Mouse (Mus musculus) midbrain, embryonic 16.5 days (tissue): Measurements from ENCODE around the gene Agtrap. TPM values are rescaled to one million over a fixed set of nuclear protein-coding genes. Genes with fewer than 3 reads are reported as not detected.

Source experiments
- ATAC-seq: fragments of 200-750 bp; cut with Nextera tagmentation; 2 replicates; pipeline ENCODE4 v1.8.0; 2017; ENCODE audit warnings: moderate TSS enrichment
- H3K27ac ChIP-seq: fragments of 300-500 bp; sonication (generic); 2 replicates; pipeline ENCODE4 v1.5.1; 2014; ENCODE audit warnings: mild to moderate bottlenecking, low read length, mixed read lengths
- H3K27me3 ChIP-seq: fragments of 300-500 bp; sonication (generic); 2 replicates; pipeline ENCODE4 v1.6.1; 2014; ENCODE audit warnings: low read depth, low read length, mixed read lengths; ENCODE audit not compliant: control insufficient read depth, insufficient read depth
- H3K36me3 ChIP-seq: fragments of 300-500 bp; sonication (generic); 2 replicates; pipeline ENCODE4 v1.6.1; 2014; ENCODE audit warnings: mild to moderate bottlenecking, low read length, moderate library complexity, mixed read lengths; ENCODE audit not compliant: control insufficient read depth, insufficient read depth
- H3K4me1 ChIP-seq: fragments of 300-500 bp; sonication (generic); 2 replicates; pipeline ENCODE4 v1.6.1; 2014; ENCODE audit warnings: mild to moderate bottlenecking, low read length, mixed read lengths; ENCODE audit not compliant: control insufficient read depth, insufficient read depth
- H3K4me2 ChIP-seq: fragments of 300-500 bp; sonication (generic); 2 replicates; pipeline ENCODE4 v1.6.1; 2014; ENCODE audit warnings: mild to moderate bottlenecking, low read length, mixed read lengths
- H3K4me3 ChIP-seq: fragments of 300-500 bp; sonication (generic); 2 replicates; pipeline ENCODE4 v1.5.1; 2014; ENCODE audit warnings: low read depth, mild to moderate bottlenecking, low read length, moderate library complexity, mixed read lengths
- H3K9ac ChIP-seq: fragments of 300-500 bp; sonication (generic); 2 replicates; pipeline ENCODE4 v1.6.1; 2014; ENCODE audit warnings: low read depth, low read length, mixed read lengths
- H3K9me3 ChIP-seq: fragments of 300-500 bp; sonication (generic); replicated peaks from 2 replicates; pipeline ENCODE4 v1.6.1; 2014; ENCODE audit warnings: mild to moderate bottlenecking, low read length, mixed read lengths; ENCODE audit not compliant: control insufficient read depth, poor library complexity, severe bottlenecking
- WGBS: fragments of 180-500 bp; shearing (Covaris S2); extraction: QIAGEN DNeasy Blood & Tissue Kit; methylation state at CpG from one replicate; pipeline ENCODE4 v1.1.7; 2014; 5-methylcytosine and 5-hydroxymethylcytosine counted together
- polyA plus RNA-seq: library from polyadenylated mRNA; unstranded; fragments of >200 nt; fragmentation: Nextera tagmentation; extraction: Ambion mirVana; gene quantifications from 2 replicates; pipeline ENCODE4 v1.2.1, GENCODE M21; 2015

Gene Agtrap
- 7.7 and 8.1 TPM in 2 replicates for polyA plus RNA-seq

DNA sequence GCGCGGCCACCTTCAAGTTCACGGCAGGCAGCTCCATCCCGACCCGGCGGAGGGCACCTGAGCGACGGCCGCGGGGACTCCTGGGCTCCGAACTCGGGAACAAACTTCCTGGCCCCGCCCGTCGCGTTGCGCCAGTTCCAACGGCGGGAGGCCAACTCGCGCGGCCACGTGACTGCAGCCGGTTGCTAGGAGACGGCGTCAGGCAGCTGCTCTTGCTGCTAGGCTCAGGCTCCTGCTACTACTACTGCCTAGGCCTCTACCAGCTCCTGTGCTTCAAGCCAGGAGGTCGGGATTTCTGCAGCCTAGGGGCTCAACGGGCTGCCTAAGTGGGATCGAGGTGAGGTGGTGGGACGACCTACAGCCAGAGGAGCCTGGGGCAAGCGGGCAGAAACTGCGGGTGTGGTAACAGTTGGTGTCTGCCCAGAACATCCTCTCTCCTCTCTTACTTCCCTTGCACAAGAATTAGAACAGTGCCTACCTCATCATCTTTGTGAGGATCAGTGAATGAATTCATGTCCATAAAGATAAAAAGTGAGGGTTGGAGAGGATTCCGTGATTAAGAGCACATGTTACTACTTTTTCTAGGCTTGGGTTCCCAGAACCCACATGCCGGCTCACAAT, at the start of gene Agtrap:
TSS of gene Agtrap (minus strand) at position 125 of the 621 bp plus-strand sequence.
- no peaks in the 10 kb centered on the region for H3K9me3 ChIP-seq
- 4% methylated on average over 33 of the region's 34 CpGs for WGBS

DNA sequence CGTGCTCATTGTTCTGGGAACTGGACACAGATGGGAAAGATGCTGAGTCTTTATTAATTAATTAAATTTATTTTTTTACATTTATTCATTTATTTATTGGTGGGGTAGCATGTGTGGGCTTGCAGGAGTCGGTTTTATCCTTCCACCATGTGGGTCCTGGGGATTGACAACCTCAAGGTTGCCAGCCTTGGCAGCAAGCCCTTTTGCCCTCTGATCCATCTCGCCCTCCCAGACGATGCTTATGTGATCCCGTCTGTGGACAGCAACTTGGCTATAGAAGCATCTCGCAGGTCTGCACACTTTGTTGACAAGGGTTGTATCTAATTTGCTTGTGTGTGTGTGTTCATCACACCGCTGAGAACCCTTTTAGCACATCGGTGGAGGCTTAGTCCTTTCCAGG, 49.7 kb upstream of the Agtrap start:
- Histone ChIP-seq H3K4me3 (no peak overlapping the region), H3K27ac (no peak overlapping the region; the same call in 1 of the 2 replicates)
- 59% methylated on average over 8 of the region's 8 CpGs for WGBS

More for the DNA sequence above, at the start of gene Agtrap:
- ATAC-seq = peak; percentile 94
- Histone ChIP-seq H3K4me3 (peak within 1 kb of the TSS; percentile 53), H3K4me1 (peaks cover 10% of the 10 kb centered on the region), H3K27me3 (no peaks in the 10 kb centered on the region), H3K9ac (peak within 1 kb of the TSS; percentile 68), H3K36me3 (no peaks in the 10 kb centered on the region), H3K27ac (peak within 1 kb of the TSS; percentile 78), H3K4me2 (peak within 1 kb of the TSS; percentile 90)

DNA sequence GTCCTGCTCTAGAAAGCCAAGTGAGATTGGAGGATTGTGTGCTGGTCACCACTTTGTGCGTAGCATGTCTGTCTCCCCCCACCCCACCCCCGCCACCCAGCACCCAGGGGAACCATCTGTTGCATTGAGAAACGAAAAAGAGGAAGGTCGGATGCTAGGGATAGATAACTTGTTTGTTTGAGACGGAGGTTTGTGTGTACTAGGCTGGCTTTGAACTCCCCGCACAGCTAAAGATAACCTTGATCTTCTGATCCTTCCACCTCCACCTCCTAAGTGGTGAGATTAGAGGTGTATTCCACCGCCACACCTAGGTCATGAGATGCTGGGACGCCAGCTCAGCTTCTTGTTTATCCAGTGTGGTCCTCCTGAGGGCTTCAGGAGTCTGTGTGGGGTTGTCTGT, 47.2 kb upstream of the Agtrap start:
- Histone ChIP-seq H3K9ac (no peak overlapping the region), H3K4me1 (peaks cover 18% of the 10 kb centered on the region), H3K9me3 (no peaks in the 10 kb centered on the region), H3K36me3 (no peaks in the 10 kb centered on the region), H3K4me2 (no peak overlapping the region), H3K27me3 (no peaks in the 10 kb centered on the region), H3K27ac (no peak overlapping the region), H3K4me3 (no peak overlapping the region)
- WGBS = 85% methylated on average over 8 of the region's 8 CpGs
- ATAC-seq = no peak

More for the DNA sequence above, 49.7 kb upstream of the Agtrap start:
- H3K9ac ChIP-seq = no peak overlapping the region
- H3K9me3 ChIP-seq = no peaks in the 10 kb centered on the region
- H3K4me2 ChIP-seq = no peak overlapping the region
- no peaks in the 10 kb centered on the region for H3K27me3 ChIP-seq
- no peak for ATAC-seq
- H3K36me3 ChIP-seq = no peaks in the 10 kb centered on the region
- H3K4me1 ChIP-seq = peaks cover 16% of the 10 kb centered on the region

DNA sequence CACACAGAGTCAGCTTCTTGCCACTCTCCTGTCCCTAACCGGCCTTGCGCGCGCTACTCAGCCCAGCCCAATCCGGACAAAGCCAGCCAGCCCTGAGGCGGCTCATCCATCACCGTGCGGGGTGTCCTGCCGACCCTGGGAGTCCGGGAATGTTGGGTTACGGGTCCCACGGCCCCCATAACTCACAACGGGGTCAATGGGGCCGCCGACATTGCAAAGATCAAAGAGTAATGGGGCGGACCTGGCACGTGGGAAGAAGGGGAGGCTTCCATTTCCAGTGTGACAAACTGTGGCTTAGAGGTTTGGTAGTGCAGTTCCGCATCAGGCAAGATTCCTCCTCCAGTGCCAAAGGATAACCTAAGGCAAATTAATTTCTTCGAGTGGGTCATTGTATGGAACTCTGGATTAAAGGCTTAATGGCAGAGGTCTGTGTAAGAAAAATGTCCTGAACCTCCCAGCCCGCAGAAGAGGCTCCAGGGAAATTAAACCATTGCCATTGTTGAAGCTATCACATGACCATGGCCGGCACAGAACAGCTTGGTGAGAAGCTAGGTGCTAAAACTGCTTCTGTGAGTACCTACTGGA, 43.8 kb upstream of the Agtrap start:
- ATAC-seq = peak; percentile 61; the same call in 1 of the 2 replicates
- Histone ChIP-seq H3K27me3 (no peaks in the 10 kb centered on the region), H3K9ac (peak overlapping the region; percentile 98), H3K9me3 (no peaks in the 10 kb centered on the region), H3K4me1 (peaks cover 24% of the 10 kb centered on the region), H3K36me3 (no peaks in the 10 kb centered on the region), H3K27ac (peak overlapping the region; percentile 97), H3K4me3 (peak overlapping the region; percentile 82), H3K4me2 (peak overlapping the region; percentile 83)
- 0% methylated on average over 21 of the region's 21 CpGs for WGBS

DNA sequence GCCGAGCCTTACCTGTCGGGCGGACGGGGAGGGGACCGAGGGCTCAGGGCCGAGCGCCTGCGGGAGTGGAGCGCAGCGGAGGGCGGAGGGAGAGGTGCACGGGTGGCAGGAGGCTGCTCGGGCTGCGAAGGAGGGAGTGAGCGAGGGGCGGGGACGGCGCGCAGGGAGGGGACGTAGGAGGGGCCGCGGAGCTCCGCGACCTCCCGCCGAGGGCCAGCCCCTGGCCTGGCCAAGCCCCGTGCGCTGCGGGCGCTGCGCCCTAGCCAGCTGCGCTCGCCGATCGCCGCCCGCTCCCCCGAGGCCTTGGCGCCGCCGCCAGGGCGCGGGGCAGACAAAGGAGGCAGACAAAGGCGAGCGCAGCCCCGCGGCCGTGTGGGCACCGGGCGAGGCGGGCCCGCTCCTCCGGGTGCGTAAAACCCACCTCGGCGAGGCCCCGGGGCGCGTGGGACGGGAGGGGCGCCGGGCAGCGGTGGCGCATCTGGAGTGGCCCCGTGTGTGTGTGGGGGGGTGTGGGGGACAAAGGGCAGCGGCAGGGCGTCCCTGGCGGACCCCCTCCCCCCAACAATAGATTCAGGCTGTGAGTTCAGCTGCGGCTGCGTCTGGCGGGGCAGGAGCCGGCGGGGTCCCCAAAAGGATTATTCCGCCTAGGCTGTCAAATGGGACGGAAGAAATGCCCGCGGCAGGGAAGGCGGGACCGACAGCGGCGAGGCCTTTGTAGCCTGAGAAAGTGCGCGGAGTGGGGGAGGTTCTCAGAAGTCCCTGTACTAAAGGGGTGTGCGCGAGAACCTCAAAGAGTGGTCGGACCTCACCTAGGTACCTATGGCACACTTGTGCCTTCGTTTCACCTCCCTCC, 43.0 kb upstream of the Agtrap start, which contains the start of gene Draxin:
TSS of gene Draxin (minus strand) at position 138 of the 853 bp plus-strand sequence.
- Histone ChIP-seq H3K27me3 (no peaks in the 10 kb centered on the region), H3K4me1 (peaks cover 24% of the 10 kb centered on the region), H3K4me3 (peak within 1 kb of the TSS; percentile 82), H3K9me3 (no peaks in the 10 kb centered on the region), H3K9ac (peak within 1 kb of the TSS; percentile 98), H3K27ac (peak within 1 kb of the TSS; percentile 97), H3K36me3 (no peaks in the 10 kb centered on the region), H3K4me2 (peak within 1 kb of the TSS; percentile 83)
- under 1% methylated on average over 79 of the region's 87 CpGs for WGBS
- peak; percentile 73 for ATAC-seq

DNA sequence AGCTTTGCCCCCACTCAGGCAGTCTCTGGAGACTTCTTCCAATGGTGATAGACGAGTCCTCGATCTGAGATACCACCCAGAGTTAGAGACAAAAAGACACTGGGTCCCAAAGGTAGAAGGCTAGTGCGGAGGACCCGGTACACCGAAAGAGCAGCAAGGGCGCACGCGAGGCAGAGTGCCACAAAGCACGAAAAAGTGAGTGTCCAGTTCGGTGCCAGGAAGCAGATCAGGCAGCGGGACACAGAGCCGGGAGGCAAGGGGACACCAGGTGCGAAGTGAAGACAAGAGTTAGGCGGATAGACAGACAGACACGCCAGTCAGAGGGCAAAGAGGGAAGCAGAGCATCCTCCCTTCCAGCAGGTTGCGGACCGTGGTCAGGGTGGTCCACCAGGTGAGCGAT, 42.3 kb upstream of the Agtrap start, which contains the start of gene Mad2l2:
TSS of gene Mad2l2 (plus strand) at position 252 of the 400 bp plus-strand sequence.
- Histone ChIP-seq H3K4me1 (peaks cover 24% of the 10 kb centered on the region), H3K36me3 (no peaks in the 10 kb centered on the region), H3K4me3 (peak within 1 kb of the TSS; percentile 82), H3K9me3 (no peaks in the 10 kb centered on the region), H3K9ac (peak within 1 kb of the TSS; percentile 98), H3K4me2 (peak within 1 kb of the TSS; percentile 83), H3K27ac (peak within 1 kb of the TSS; percentile 97), H3K27me3 (no peaks in the 10 kb centered on the region)
- peak; percentile 11 for ATAC-seq
- WGBS = 0% methylated on average over 15 of the region's 18 CpGs

DNA sequence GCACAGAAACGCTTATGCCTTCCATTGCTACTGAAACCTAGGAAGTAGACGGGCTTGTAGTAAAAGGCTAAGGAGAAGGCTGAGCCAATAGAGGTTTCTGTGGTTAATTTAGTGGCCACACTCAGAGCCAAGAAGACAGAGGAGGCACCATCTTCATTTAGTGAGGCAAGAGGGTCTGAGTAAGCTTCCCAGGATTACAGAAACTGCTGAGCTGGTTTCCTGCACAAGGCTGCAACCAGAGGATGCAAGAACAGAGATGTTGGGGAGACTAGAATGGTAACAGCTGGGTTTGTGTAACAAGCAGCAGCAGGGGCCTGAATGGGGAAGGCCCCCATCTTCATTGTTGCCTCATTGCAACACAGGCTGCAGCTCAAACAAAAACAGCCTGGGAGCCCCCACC, 40.8 kb upstream of the Agtrap start:
- Histone ChIP-seq H3K36me3 (no peaks in the 10 kb centered on the region), H3K9me3 (no peaks in the 10 kb centered on the region), H3K4me2 (peak overlapping the region; percentile 83), H3K27me3 (no peaks in the 10 kb centered on the region), H3K4me3 (peak overlapping the region; percentile 82), H3K4me1 (peaks cover 26% of the 10 kb centered on the region), H3K9ac (peak overlapping the region; percentile 98; the same call in 1 of the 2 replicates), H3K27ac (peak overlapping the region; percentile 97)
- no peak for ATAC-seq
- 67% methylated on average over 2 of the region's 2 CpGs for WGBS

DNA sequence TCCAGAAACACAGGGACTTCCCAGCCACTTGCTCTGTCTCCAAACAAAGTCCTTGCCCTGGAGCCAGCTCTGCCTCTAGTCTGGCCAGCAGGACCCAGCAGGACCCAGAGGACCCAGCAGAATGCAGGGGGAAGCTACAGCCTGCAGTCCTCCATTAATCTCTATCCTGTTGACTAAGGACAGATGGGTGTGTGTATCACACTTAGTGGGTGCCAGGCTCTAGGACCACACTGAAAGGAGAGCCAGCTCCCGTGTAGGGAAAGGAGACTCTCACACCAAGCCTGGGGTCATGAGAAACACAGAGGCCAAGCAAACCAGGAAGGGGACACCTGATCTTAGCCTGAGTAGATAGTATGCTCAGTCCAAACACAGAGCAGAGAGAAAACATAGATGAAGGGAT, 40.4 kb upstream of the Agtrap start:
- Histone ChIP-seq H3K36me3 (no peaks in the 10 kb centered on the region), H3K27me3 (no peaks in the 10 kb centered on the region), H3K9ac (0 out of 2 replicates have a peak overlapping the region, but pooled peaks have one; percentile 32), H3K4me3 (no peak overlapping the region; the same call in 1 of the 2 replicates), H3K27ac (0 out of 2 replicates have a peak overlapping the region, but pooled peaks have one; percentile 97), H3K4me1 (peaks cover 26% of the 10 kb centered on the region), H3K9me3 (no peaks in the 10 kb centered on the region), H3K4me2 (peak overlapping the region; percentile 83)
- WGBS = 68% methylated on average over 1 of the region's 1 CpGs
- no peak for ATAC-seq
